Mouse (Mus musculus) limb, embryonic 11.5 days (tissue): ENCODE measurements around the gene Cd84. TPM values are rescaled to one million over a fixed set of nuclear protein-coding genes. Genes with fewer than 3 reads are reported as not detected.

Experiments used
- ATAC-seq: fragments of 200-750 bp; cut with Nextera tagmentation; 2 replicates; pipeline ENCODE4 v1.8.0; 2017; ENCODE audit warnings: low read depth; ENCODE audit not compliant: insufficient number of reproducible peaks, low FRiP score, low TSS enrichment
- DNase-seq: peaks from one replicate; pipeline ENCODE4 v3.0.0-alpha.2; 2015; ENCODE audit warnings: low spot score
- H3K27ac ChIP-seq: fragments of 300-500 bp; sonication (generic); replicated peaks from 2 replicates; pipeline ENCODE4 v1.5.1; 2014; ENCODE audit warnings: low read depth, mild to moderate bottlenecking, low read length
- H3K27me3 ChIP-seq: fragments of 300-500 bp; sonication (generic); 2 replicates; pipeline ENCODE4 v1.6.1; 2014; ENCODE audit warnings: mild to moderate bottlenecking, low read length, mixed read lengths; ENCODE audit not compliant: control insufficient read depth, insufficient read depth
- H3K36me3 ChIP-seq: fragments of 300-500 bp; sonication (generic); 2 replicates; pipeline ENCODE4 v1.6.1; 2014; ENCODE audit warnings: mild to moderate bottlenecking, low read length, moderate library complexity, mixed read lengths; ENCODE audit not compliant: control insufficient read depth, insufficient read depth
- H3K4me1 ChIP-seq: fragments of 300-500 bp; sonication (generic); 2 replicates; pipeline ENCODE4 v1.6.1; 2014; ENCODE audit warnings: low read length, mixed read lengths; ENCODE audit not compliant: control insufficient read depth, insufficient read depth
- H3K4me2 ChIP-seq: fragments of 300-500 bp; sonication (generic); 2 replicates; pipeline ENCODE4 v1.6.1; 2014; ENCODE audit warnings: low read depth, mild to moderate bottlenecking, moderate library complexity; ENCODE audit not compliant: severe bottlenecking
- H3K4me3 ChIP-seq: fragments of 300-500 bp; sonication (generic); 2 replicates; pipeline ENCODE4 v1.5.1; 2014; ENCODE audit warnings: low read depth, low read length
- H3K9ac ChIP-seq: fragments of 300-500 bp; sonication (generic); 2 replicates; pipeline ENCODE4 v1.6.1; 2014; ENCODE audit warnings: mild to moderate bottlenecking, low read length
- H3K9me3 ChIP-seq: fragments of 300-500 bp; sonication (generic); 2 replicates; pipeline ENCODE4 v1.6.1; 2016; ENCODE audit warnings: low read length; ENCODE audit not compliant: control insufficient read depth
- WGBS: fragments of 180-500 bp; shearing (Covaris S2); extraction: QIAGEN DNeasy Blood & Tissue Kit; methylation state at CpG from one replicate; pipeline ENCODE4 v1.1.7; 2014; 5-methylcytosine and 5-hydroxymethylcytosine counted together
- polyA plus RNA-seq: library from polyadenylated mRNA; unstranded; fragments of >200 nt; fragmentation: Nextera tagmentation; extraction: Ambion mirVana; gene quantifications from 2 replicates; pipeline ENCODE4 v1.2.1, GENCODE M21; 2014

The Cd84 gene
- polyA plus RNA-seq, 1 experiment from 2014 or later = 0.32 TPM

DNA sequence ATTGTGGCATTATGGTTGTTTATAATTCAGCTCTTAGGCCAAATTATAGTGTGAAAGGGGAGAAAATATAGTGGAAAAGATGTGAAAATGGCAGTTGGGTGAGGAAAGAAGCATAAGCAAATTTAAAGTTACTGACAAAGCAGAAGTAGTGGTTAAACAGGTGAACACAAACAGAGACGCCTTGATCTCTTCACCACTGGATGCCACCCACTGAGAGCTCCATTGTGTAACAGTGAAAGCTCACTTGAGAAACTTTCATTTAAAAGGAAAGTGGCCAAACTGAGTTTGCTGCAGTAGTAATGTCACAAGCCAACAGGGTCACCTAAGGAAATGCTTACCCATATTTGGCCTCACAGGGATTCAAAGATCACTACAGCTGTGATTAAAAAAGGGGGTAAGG, 18.2 kb upstream of the Cd84 start:
- Histone ChIP-seq H3K9me3 (no peaks in the 10 kb centered on the region), H3K4me2 (no peak overlapping the region), H3K9ac (no peak overlapping the region), H3K4me3 (no peak overlapping the region), H3K4me1 (no peaks in the 10 kb centered on the region), H3K36me3 (no peaks in the 10 kb centered on the region), H3K27me3 (no peaks in the 10 kb centered on the region), H3K27ac (no peak overlapping the region)
- ATAC-seq (no peak), DNase-seq (no peak)
- WGBS = 63% methylated on average over 1 of the region's 1 CpGs

GRCm38 (mm10) chr1:171825462-171825861, 14.0 kb upstream of the Cd84 start:
- no peak overlapping the region for H3K9ac ChIP-seq
- H3K36me3 ChIP-seq = no peaks in the 10 kb centered on the region
- DNase-seq (no peak), ATAC-seq (no peak)
- no peak overlapping the region for H3K27ac ChIP-seq
- no peaks in the 10 kb centered on the region for H3K9me3 ChIP-seq
- no peaks in the 10 kb centered on the region for H3K4me1 ChIP-seq
- no peaks in the 10 kb centered on the region for H3K27me3 ChIP-seq
- no peak overlapping the region for H3K4me2 ChIP-seq
- 49% methylated on average over 4 of the region's 4 CpGs for WGBS
- H3K4me3 ChIP-seq = no peak overlapping the region

DNA sequence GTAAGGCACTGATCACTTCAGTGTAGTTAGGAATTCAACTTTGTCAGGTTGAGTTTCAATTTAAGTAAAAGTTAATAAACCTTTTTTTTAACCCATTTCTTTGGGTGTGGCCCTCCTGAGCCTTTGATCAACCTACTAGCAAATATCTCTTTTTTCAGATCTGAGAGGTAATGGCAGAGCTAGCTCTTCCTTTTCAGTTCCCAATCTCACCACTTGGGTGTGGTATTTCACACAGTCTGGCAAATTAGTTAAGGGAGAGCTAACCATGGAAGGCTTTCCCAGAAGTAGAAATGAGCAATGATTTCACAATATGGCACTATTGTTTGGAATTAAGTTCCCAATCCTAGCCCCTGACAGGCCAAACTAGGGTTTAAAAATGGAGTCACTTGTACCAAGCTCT, 13.3 kb upstream of the Cd84 start:
- ATAC-seq = no peak
- DNase-seq = no peak
- H3K27ac ChIP-seq = no peak overlapping the region
- H3K4me3 ChIP-seq = no peak overlapping the region
- H3K27me3 ChIP-seq = no peaks in the 10 kb centered on the region
- no peak overlapping the region for H3K4me2 ChIP-seq
- H3K9ac ChIP-seq = no peak overlapping the region
- H3K9me3 ChIP-seq = no peaks in the 10 kb centered on the region
- H3K4me1 ChIP-seq = no peaks in the 10 kb centered on the region
- no peaks in the 10 kb centered on the region for H3K36me3 ChIP-seq

GRCm38 (mm10) chr1:171827674-171828073, 11.8 kb upstream of the Cd84 start:
- no peaks in the 10 kb centered on the region for H3K4me1 ChIP-seq
- no peaks in the 10 kb centered on the region for H3K9me3 ChIP-seq
- H3K4me3 ChIP-seq = no peak overlapping the region
- DNase-seq (no peak), ATAC-seq (no peak)
- H3K27me3 ChIP-seq = no peaks in the 10 kb centered on the region
- H3K9ac ChIP-seq = no peak overlapping the region
- no peak overlapping the region for H3K27ac ChIP-seq
- H3K4me2 ChIP-seq = no peak overlapping the region
- H3K36me3 ChIP-seq = no peaks in the 10 kb centered on the region

DNA sequence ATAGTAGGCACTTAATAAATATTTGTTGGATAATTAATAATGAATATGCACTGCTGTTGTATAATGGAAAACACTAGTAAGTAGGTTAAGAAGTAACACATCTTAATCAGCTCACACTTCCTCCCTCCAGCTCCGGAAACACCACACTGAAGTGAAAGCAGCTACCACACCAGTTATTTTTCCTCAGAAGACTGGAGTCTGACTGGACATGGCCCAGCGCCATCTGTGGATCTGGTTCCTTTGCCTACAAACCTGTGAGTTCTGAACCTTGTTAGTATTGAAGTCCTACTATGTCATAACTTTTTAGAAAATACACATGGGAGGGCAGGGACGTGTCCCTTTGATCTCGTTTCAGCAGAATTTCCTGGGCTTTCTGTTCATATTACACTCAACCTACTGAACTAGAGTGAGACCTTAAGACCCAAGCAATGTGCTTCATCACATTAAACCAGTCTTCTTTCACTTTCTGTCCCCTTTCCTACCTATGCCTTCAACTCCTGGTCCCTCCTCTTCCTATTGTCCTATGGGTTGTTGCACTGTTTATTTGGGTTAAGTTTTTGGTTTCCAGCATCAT, 1.0 kb downstream of the Cd84 start:
- ATAC-seq (no peak), DNase-seq (no peak)
- H3K4me1 ChIP-seq = no peaks in the 10 kb centered on the region
- H3K27ac ChIP-seq = no peak overlapping the region
- no peak overlapping the region for H3K4me3 ChIP-seq
- no peaks in the 10 kb centered on the region for H3K9me3 ChIP-seq
- no peaks in the 10 kb centered on the region for H3K27me3 ChIP-seq
- 76% methylated on average over 4 of the region's 4 CpGs for WGBS
- no peak overlapping the region for H3K4me2 ChIP-seq
- H3K36me3 ChIP-seq = no peaks in the 10 kb centered on the region
- no peak overlapping the region for H3K9ac ChIP-seq

DNA sequence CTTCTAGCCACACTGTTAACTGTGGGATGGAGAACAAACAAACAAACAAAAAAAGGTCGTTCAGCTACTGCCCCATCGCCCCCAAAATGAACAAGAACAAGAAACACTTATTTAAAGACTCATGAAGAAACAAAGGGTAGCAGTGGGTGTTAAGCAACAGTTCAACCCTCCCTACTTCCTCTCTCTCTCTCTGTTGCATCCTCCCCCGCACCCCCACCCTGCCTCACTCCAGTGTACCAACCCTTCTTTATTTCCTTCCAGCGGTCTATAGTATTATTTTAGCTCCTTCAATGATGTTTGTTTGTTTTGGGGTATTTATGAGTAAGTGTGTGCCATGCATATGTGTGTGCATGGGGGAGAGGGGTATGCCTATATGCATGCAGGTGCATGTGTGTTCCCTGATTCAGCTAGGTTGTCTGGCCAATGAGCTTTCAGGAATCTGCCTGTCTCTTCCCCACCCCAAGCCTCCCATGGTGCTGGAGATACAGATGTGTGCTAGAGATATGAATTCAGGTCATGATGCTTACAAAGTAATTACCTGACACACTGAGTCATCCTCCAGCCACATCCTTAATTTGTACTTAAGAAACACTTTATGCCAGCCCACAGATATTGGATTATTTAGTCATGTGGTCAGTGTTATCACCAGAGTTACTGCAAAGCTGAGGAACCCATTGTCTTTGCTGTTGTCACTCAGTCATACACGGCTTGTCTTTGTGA, 5.7 kb downstream of the Cd84 start:
- ATAC-seq (no peak), DNase-seq (no peak)
- H3K9ac ChIP-seq = no peak overlapping the region
- 78% methylated on average over 5 of the region's 5 CpGs for WGBS
- H3K4me2 ChIP-seq = no peak overlapping the region
- H3K4me3 ChIP-seq = no peak overlapping the region
- H3K9me3 ChIP-seq = no peaks in the 10 kb centered on the region
- no peaks in the 10 kb centered on the region for H3K4me1 ChIP-seq
- H3K36me3 ChIP-seq = no peaks in the 10 kb centered on the region
- H3K27me3 ChIP-seq = no peaks in the 10 kb centered on the region
- no peak overlapping the region for H3K27ac ChIP-seq

DNA sequence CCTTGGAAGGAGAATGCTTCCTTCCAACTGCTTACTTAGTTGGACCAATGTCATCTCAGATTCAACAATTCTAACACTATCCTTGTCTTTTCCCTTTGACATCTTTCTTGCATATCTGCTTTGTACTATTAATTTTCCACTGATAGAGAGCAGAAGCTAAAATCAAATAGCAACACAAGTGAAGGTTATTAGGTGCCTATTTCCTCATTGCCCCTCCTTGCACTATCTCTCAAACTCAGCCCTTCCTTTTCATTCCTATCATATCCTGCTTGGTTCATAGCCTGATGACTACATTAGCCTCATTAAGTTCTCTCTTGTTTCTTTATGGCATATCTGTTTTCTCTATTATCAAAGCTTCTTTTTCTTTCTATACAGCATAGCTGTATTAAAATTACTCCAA, 8.7 kb downstream of the Cd84 start:
- H3K4me3 ChIP-seq = no peak overlapping the region
- no peak for DNase-seq
- H3K36me3 ChIP-seq = no peaks in the 10 kb centered on the region
- H3K9ac ChIP-seq = no peak overlapping the region
- no peak for ATAC-seq
- H3K4me2 ChIP-seq = no peak overlapping the region
- no peaks in the 10 kb centered on the region for H3K9me3 ChIP-seq
- no peaks in the 10 kb centered on the region for H3K27me3 ChIP-seq
- no peaks in the 10 kb centered on the region for H3K4me1 ChIP-seq
- H3K27ac ChIP-seq = no peak overlapping the region

DNA sequence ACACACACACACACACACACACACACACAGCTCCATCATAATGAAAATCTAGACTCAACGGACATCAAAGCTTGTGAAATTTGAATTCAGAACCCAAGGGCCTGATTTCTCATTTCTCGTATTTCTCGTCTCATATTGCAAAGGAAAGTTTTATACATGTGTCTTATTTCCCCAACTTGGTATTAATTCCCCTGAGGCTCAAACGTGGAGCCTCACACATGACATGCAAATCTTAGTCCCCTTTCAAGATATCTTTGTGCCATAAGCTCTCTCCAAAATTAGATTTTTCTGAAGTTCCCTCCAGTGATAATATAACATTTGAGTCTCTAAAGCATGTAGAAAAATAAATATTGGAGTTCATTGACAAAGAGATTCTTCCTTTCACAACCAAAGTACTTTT, 9.3 kb downstream of the Cd84 start:
- Histone ChIP-seq H3K9me3 (no peaks in the 10 kb centered on the region), H3K27me3 (no peaks in the 10 kb centered on the region), H3K36me3 (no peaks in the 10 kb centered on the region), H3K4me1 (no peaks in the 10 kb centered on the region), H3K4me2 (no peak overlapping the region), H3K9ac (no peak overlapping the region), H3K4me3 (no peak overlapping the region), H3K27ac (no peak overlapping the region)
- no peak for ATAC-seq
- no peak for DNase-seq
- WGBS = 83% methylated on average over 4 of the region's 4 CpGs

DNA sequence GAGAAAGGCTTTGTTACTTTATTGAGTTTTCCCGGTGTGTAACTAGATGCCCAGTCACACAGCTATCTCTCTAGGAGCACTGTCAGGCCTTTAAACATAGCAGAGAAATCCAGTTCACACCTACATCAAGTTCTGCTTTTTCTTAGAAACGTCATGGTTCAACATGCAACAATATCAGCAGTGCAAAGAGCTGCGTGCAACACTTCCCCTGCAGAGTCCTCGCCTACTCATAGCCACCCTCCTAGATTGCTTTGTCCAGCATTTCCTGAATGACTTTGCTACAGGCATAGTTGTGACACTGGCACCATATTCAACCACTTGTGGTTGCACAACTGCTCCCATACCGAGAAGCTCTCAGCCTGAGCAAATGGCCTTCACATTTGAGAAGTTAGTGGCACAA, 10.0 kb downstream of the Cd84 start:
- ATAC-seq (no peak), DNase-seq (no peak)
- Histone ChIP-seq H3K4me2 (no peak overlapping the region), H3K9ac (no peak overlapping the region), H3K27ac (no peak overlapping the region), H3K27me3 (no peaks in the 10 kb centered on the region), H3K4me1 (no peaks in the 10 kb centered on the region), H3K9me3 (no peaks in the 10 kb centered on the region), H3K36me3 (no peaks in the 10 kb centered on the region), H3K4me3 (no peak overlapping the region)
- 88% methylated on average over 5 of the region's 5 CpGs for WGBS
